Mouse (Mus musculus) forebrain, embryonic 12.5 days (tissue): ENCODE results near the gene Myo3b. TPM values are rescaled to one million over a fixed set of nuclear protein-coding genes. Genes with fewer than 3 reads are reported as not detected.
A peak's percentile ranks its signal among the peaks of the same experiment; 100 is the strongest.

Experiments used
- ATAC-seq: fragments of 200-750 bp; cut with Nextera tagmentation; 2 replicates; pipeline ENCODE4 v1.8.0; 2017; ENCODE audit warnings: moderate TSS enrichment; ENCODE audit not compliant: low FRiP score
- H3K27ac ChIP-seq: fragments of 300-500 bp; sonication (generic); 2 replicates; pipeline ENCODE4 v1.5.1; 2016; ENCODE audit warnings: mild to moderate bottlenecking
- H3K27me3 ChIP-seq: fragments of 300-500 bp; sonication (generic); 2 replicates; pipeline ENCODE4 v1.6.1; 2016; ENCODE audit warnings: mild to moderate bottlenecking
- H3K36me3 ChIP-seq: fragments of 300-500 bp; sonication (generic); replicated peaks from 2 replicates; pipeline ENCODE4 v1.6.1; 2016; ENCODE audit warnings: mild to moderate bottlenecking
- H3K4me1 ChIP-seq: fragments of 300-500 bp; sonication (generic); 2 replicates; pipeline ENCODE4 v1.6.1; 2016
- H3K4me2 ChIP-seq: fragments of 300-500 bp; sonication (generic); 2 replicates; pipeline ENCODE4 v1.6.1; 2016; ENCODE audit warnings: mild to moderate bottlenecking, moderate library complexity
- H3K4me3 ChIP-seq: fragments of 300-500 bp; sonication (generic); replicated peaks from 2 replicates; pipeline ENCODE4 v1.5.1; 2016; ENCODE audit warnings: mild to moderate bottlenecking
- H3K9ac ChIP-seq: fragments of 300-500 bp; sonication (generic); 2 replicates; pipeline ENCODE4 v1.6.1; 2016; ENCODE audit warnings: mild to moderate bottlenecking
- H3K9me3 ChIP-seq: fragments of 300-500 bp; sonication (generic); 2 replicates; pipeline ENCODE4 v1.6.1; 2016
- WGBS: fragments of 180-500 bp; shearing (Covaris S2); methylation state at CpG from one replicate; pipeline ENCODE4 v1.1.7; 2016; 5-methylcytosine and 5-hydroxymethylcytosine counted together
- polyA plus RNA-seq: library from polyadenylated mRNA; unstranded; fragments of >200 nt; fragmentation: Nextera tagmentation; extraction: Ambion mirVana; gene quantifications from 2 replicates; pipeline ENCODE4 v1.2.1, GENCODE M21; 2016

The Myo3b gene
- polyA plus RNA-seq, 1 experiment from 2014 or later, result 0.15 TPM

DNA sequence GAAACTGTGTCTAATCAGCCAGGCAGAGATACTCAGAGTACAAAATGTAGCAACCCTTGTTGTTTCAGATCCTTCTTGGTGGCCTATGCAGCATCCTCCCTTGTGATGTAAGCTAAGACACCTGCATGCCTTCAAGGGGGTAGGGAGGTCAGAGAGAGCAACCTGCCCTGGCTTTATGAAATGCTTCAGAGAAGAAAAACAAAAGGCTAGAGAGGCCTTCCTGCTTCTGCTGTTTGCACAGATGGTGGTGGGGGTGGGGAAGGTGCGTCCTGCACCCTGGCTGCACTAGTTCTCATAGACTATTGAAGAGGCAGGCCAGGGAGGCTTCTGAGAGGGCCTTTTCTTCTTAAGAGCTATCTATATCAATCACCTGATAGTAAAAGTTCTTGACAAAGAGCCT is 245.2 kb downstream of the Myo3b start:
- peaks cover 2% of the 10 kb centered on the region; the same call in 1 of the 2 replicates for H3K4me1 ChIP-seq
- no peak overlapping the region for H3K9ac ChIP-seq
- H3K27ac ChIP-seq, result no peak overlapping the region
- no peaks in the 10 kb centered on the region for H3K9me3 ChIP-seq
- WGBS, result 67% methylated on average over 1 of the region's 1 CpGs
- H3K27me3 ChIP-seq, result no peaks in the 10 kb centered on the region; the same call in 1 of the 2 replicates
- H3K36me3 ChIP-seq, result no peaks in the 10 kb centered on the region
- no peak overlapping the region for H3K4me3 ChIP-seq
- ATAC-seq, result no peak
- H3K4me2 ChIP-seq, result no peak overlapping the region

DNA sequence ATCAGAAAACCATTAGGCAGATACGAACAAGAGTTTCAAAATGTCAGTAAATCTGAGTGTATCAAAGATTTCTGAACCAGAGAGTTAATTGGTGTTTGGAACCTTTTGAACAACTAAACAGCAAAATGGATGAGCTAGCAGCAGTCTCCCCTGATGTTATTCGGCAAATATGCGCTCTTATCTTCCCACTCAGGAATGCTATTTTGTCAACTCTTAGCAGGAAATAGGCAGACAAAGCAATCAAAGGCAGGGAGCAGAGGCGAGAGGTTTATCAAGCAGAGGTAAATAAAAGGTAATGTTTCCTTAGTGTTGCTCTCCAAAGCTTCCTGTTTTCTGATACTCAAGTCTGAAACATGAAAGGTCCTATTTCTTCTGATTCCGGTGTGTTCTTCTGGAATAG is 252.1 kb downstream of the Myo3b start:
- 66% methylated on average over 5 of the region's 5 CpGs for WGBS
- H3K4me2 ChIP-seq, result no peak overlapping the region

DNA sequence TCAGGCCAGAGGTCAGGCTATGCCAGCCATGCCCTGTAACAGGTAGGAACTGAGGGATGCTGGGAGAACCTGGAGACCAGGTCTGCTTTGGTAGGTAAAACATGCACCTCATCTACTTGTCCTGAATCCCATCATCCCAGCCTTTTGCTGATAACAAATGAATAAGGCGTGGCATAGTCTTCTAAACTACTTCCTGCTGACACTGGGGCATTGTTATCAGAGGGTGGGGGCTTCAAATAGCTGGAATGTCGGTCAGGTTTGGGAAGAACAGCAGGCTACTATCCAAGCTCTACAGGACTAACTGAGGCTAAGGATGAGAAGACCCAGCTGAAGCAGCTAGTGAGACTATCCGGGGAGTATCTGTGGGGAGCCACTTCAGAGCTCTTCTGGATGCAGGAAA is 253.8 kb downstream of the Myo3b start:
- no peaks in the 10 kb centered on the region for H3K36me3 ChIP-seq
- no peak overlapping the region for H3K4me3 ChIP-seq
- ATAC-seq, result no peak
- WGBS, result 72% methylated on average over 3 of the region's 3 CpGs
- H3K27me3 ChIP-seq, result no peaks in the 10 kb centered on the region
- no peak overlapping the region for H3K4me2 ChIP-seq
- H3K27ac ChIP-seq, result no peak overlapping the region
- no peaks in the 10 kb centered on the region for H3K9me3 ChIP-seq
- H3K9ac ChIP-seq, result no peak overlapping the region
- H3K4me1 ChIP-seq, result peaks cover 4% of the 10 kb centered on the region; the same call in 1 of the 2 replicates

More for the DNA sequence above, 252.1 kb downstream of the Myo3b start:
- Histone ChIP-seq H3K9me3 (no peaks in the 10 kb centered on the region), H3K27me3 (no peaks in the 10 kb centered on the region), H3K4me3 (no peak overlapping the region), H3K4me1 (peaks cover 4% of the 10 kb centered on the region; the same call in 1 of the 2 replicates), H3K36me3 (no peaks in the 10 kb centered on the region), H3K9ac (no peak overlapping the region), H3K27ac (no peak overlapping the region)
- no peak for ATAC-seq

DNA sequence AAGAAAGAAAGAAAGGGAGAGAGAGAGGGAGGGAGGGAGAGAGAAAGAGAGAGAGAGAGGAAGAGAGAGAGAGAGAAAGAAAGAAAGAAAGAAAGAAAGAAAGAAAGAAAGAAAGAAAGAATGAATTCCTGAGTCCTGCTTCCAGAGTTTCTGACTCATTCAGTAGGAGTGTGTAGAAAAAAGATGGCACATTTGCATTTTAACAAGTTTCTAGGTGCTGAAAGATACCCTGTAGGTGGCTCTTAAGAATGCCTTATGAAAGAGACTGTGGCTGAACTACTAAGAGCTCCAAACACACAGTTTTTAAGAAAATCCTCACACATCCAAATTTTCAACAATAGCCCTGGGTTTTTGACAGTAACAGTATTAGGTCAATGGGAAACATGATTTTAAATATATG is 264.0 kb downstream of the Myo3b start:
- Histone ChIP-seq H3K4me3 (no peak overlapping the region), H3K9me3 (no peaks in the 10 kb centered on the region), H3K9ac (no peak overlapping the region), H3K27me3 (no peaks in the 10 kb centered on the region), H3K4me2 (no peak overlapping the region), H3K36me3 (no peaks in the 10 kb centered on the region), H3K27ac (no peak overlapping the region), H3K4me1 (no peaks in the 10 kb centered on the region)
- no peak for ATAC-seq

DNA sequence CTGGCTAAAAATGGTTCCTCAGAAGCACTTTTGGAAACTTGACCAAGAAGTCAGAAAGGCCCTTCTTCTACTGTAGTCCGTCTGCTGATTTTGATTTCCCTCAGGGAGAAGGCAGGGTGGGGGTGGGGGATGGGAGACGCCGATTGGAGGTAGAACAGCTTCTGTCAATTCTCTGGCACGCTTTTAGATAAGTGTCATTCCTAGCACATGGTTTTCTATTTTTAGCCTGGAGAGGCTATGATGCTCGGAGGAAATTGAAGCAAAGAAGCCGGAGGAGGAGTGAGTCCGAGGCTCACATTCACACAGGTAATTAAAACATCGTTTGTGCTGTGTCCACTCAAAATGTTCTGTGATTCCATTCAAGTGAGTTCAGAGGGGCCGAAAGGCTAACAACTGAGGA is 276.2 kb downstream of the Myo3b start:
- Histone ChIP-seq H3K9me3 (no peaks in the 10 kb centered on the region), H3K27ac (no peak overlapping the region), H3K36me3 (no peaks in the 10 kb centered on the region), H3K4me2 (no peak overlapping the region), H3K4me1 (peaks cover 23% of the 10 kb centered on the region), H3K27me3 (no peaks in the 10 kb centered on the region), H3K4me3 (no peak overlapping the region), H3K9ac (no peak overlapping the region)
- 71% methylated on average over 9 of the region's 9 CpGs for WGBS
- no peak for ATAC-seq

DNA sequence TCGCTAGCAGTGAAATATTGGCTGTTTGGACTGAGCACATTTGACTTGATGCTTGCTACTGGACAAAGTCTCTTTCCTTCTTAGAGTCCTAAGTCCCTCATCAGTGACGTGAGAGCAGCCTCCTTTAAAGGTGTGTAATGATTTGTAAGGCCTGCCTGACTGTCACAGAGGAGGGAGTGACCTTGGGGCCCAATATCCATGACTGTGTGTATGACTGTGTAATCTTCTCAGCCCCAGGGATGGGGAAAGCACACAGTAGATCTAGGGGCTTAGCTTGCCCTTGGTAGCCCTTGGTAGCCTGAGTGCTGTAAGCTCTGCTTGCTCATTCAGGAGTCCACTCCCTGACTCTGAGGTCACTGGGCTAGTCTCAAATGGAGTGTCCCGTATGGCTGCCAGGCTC is 276.8 kb downstream of the Myo3b start:
- Histone ChIP-seq H3K9ac (no peak overlapping the region), H3K27me3 (no peaks in the 10 kb centered on the region), H3K4me2 (no peak overlapping the region), H3K36me3 (no peaks in the 10 kb centered on the region), H3K4me1 (peaks cover 23% of the 10 kb centered on the region), H3K4me3 (no peak overlapping the region), H3K9me3 (no peaks in the 10 kb centered on the region), H3K27ac (no peak overlapping the region)
- 80% methylated on average over 3 of the region's 3 CpGs for WGBS
- no peak for ATAC-seq

DNA sequence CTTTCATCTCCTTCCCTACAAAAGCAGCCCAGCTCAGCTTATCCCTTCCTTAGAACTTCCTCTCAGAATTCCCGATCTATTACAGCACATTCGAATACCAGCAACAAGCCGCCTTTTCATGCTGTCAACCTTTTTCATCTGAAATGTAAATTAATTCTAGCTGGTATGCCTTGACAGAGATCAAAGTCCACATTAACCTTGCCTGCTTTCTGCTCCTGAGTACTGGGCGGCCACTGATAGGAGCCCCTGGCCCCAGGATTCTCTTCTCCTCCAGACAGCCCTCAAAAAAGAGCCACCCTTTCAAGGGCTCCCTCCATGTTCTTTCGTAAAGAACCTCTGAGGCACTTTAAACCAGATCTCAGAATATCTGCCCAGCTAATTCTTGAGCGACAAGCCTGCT is 278.9 kb downstream of the Myo3b start:
- Histone ChIP-seq H3K4me1 (peaks cover 23% of the 10 kb centered on the region), H3K9me3 (no peaks in the 10 kb centered on the region), H3K27ac (0 out of 2 replicates have a peak overlapping the region, but pooled peaks have one; percentile 54), H3K36me3 (no peaks in the 10 kb centered on the region), H3K27me3 (no peaks in the 10 kb centered on the region), H3K4me3 (no peak overlapping the region), H3K9ac (no peak overlapping the region), H3K4me2 (peak overlapping the region; percentile 13; the same call in 1 of the 2 replicates)
- WGBS, result 12% methylated on average over 6 of the region's 6 CpGs
- ATAC-seq, result no peak

DNA sequence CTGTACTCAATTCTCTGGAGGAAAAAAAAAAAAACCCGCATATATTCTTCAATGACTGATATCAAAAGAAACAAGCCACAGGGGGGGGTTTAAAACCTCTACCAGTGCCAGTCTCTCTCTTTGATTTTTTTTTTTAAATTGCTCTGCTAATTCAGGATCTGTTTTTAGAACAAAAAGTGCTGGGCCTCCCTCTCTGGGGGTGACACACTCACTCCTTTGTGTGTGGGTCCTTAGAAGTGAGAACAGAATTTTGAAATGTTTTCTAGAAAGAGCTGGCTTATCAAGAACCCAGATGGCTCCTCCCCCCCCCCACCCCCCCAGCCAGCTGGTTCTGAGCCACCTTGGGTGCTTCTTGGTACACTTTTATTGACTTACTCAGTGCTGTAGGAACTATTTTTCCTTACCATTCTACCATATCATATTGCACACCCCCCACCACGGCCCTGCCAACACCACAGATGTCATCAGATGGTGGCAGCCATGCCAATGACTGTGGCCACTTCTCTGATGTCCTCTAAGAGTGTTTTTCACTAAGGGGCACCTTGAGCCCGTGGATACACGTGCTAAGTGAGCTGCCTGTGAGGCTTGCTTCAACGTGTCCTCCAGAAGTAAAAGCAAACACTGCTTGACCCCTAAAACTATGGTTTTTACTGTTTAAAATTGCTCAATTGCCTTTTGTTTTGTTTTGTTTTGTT is 280.1 kb downstream of the Myo3b start:
- Histone ChIP-seq H3K27me3 (no peaks in the 10 kb centered on the region), H3K36me3 (no peaks in the 10 kb centered on the region), H3K4me2 (no peak overlapping the region), H3K4me3 (no peak overlapping the region), H3K9me3 (no peaks in the 10 kb centered on the region), H3K4me1 (peaks cover 18% of the 10 kb centered on the region), H3K27ac (no peak overlapping the region), H3K9ac (no peak overlapping the region)
- 64% methylated on average over 5 of the region's 5 CpGs for WGBS
- ATAC-seq, result no peak

DNA sequence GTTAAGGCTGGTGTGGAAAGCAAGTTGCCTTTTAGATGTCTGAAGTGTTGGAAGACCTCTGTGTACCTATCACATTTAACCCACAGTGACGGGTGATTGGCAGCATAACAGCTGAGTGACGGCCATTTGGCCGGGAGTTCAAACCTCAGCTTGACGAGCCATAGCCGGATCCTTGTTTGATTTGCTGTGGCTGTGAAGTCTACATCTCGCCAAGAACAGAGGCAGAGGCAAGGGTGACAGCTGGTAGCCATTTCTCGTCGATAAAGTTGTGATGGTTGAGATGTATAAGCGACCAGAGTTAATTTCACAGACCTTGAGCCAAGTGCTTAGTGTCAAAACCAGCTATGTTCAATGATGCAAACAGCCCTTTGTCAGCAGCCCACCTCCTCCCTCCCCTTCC is 283.8 kb downstream of the Myo3b start:
- H3K27me3 ChIP-seq, result no peaks in the 10 kb centered on the region
- WGBS, result 79% methylated on average over 9 of the region's 9 CpGs
- H3K9ac ChIP-seq, result no peak overlapping the region
- H3K27ac ChIP-seq, result no peak overlapping the region
- no peak for ATAC-seq
- H3K36me3 ChIP-seq, result no peaks in the 10 kb centered on the region
- no peak overlapping the region for H3K4me3 ChIP-seq
- H3K9me3 ChIP-seq, result no peaks in the 10 kb centered on the region
- H3K4me2 ChIP-seq, result no peak overlapping the region
- H3K4me1 ChIP-seq, result peaks cover 12% of the 10 kb centered on the region

DNA sequence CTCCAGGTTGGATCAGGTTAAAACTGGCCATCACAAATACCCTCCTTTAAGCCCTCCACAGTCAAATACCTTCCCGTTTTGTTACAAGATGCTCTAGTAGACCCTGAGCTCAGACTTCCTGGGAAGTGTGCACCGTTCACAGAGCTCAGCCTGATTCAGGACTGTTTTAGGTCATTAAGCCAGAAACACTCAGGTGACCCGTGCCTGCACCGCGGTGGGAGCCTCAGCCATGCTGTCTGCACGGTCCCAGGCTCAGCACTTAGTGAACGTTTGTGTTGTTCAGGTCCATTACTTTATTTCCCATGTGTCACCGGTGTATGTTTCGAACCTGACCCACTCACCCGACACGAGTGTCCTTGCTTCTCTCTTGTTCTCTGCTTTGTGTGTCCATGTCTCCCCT is 288.7 kb downstream of the Myo3b start:
- H3K4me2 ChIP-seq, result no peak overlapping the region
- ATAC-seq, result no peak
- H3K36me3 ChIP-seq, result no peaks in the 10 kb centered on the region
- H3K9ac ChIP-seq, result no peak overlapping the region
- no peaks in the 10 kb centered on the region; the same call in 1 of the 2 replicates for H3K27me3 ChIP-seq
- H3K9me3 ChIP-seq, result no peaks in the 10 kb centered on the region
- WGBS, result 82% methylated on average over 11 of the region's 11 CpGs
- H3K27ac ChIP-seq, result no peak overlapping the region
- no peak overlapping the region for H3K4me3 ChIP-seq
- H3K4me1 ChIP-seq, result no peaks in the 10 kb centered on the region

DNA sequence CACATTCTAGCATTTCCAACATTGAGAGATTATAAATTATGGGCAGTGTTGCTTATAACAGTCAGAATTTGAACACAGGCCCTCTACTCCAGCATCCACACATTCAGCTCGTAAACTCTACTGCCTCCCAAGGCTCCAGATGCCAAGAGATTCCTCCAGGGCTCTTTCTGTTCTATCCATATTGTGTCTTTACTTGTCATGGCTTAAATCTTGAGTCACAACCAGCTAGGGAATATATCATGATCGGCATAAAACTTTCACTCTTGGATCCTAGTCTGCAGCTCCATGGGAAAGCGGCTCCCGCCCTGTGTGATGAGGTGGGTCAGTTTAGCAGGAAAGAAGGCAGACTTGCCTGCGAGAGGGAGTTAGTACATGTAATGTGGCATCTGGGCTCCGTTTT is 294.0 kb downstream of the Myo3b start:
- Histone ChIP-seq H3K36me3 (no peaks in the 10 kb centered on the region), H3K27ac (no peak overlapping the region), H3K9ac (no peak overlapping the region), H3K4me1 (peaks cover 8% of the 10 kb centered on the region), H3K4me2 (no peak overlapping the region), H3K4me3 (no peak overlapping the region), H3K27me3 (peaks cover 6% of the 10 kb centered on the region; the same call in 1 of the 2 replicates), H3K9me3 (no peaks in the 10 kb centered on the region)
- WGBS, result 93% methylated on average over 6 of the region's 6 CpGs
- no peak for ATAC-seq

DNA sequence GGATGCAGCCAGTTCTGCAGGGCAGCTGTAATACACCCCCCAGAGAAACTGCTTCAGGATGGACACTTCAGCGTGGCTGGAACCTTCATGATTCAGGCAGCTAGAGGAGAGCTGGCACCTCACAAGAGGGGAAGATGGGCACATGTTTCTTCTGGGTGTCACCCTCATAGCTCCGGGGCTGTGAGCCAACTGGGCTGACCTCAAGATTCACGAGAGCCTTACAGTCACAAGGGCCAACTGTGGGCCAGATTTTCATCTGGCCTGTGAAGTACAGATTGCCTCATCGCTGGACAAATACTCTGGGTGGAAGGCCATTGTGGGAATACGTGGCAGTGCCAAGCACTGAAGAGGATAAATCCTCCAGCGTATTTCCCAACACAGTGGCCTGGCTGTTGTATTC is 294.6 kb downstream of the Myo3b start:
- Histone ChIP-seq H3K4me2 (no peak overlapping the region), H3K27me3 (peaks cover 6% of the 10 kb centered on the region; the same call in 1 of the 2 replicates), H3K9me3 (no peaks in the 10 kb centered on the region), H3K27ac (no peak overlapping the region), H3K4me3 (no peak overlapping the region), H3K9ac (no peak overlapping the region), H3K4me1 (peaks cover 10% of the 10 kb centered on the region), H3K36me3 (no peaks in the 10 kb centered on the region)
- ATAC-seq, result no peak
- 89% methylated on average over 6 of the region's 6 CpGs for WGBS

DNA sequence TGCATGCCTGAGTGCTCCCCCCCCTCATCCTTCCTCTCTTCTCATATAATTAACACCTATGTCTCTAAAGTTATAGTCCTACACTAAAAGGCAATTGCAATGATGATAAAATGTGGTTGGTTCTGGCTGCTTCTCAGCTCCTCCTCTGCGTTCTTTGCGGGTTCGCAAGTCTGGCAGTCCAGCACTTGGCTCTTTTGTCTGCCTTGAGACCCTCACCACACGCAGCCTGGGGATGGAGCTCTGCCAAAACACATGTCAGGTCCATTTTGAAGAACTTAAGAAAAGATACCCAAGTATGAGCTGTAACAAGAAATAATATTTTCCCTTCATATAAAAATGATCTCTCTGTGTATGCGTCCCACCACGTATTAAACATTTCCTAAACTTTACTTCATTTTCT is 297.6 kb downstream of the Myo3b start:
- H3K27me3 ChIP-seq, result peaks cover 6% of the 10 kb centered on the region; the same call in 1 of the 2 replicates
- no peaks in the 10 kb centered on the region for H3K9me3 ChIP-seq
- no peak overlapping the region for H3K27ac ChIP-seq
- H3K4me2 ChIP-seq, result no peak overlapping the region
- H3K9ac ChIP-seq, result no peak overlapping the region
- WGBS, result 72% methylated on average over 6 of the region's 6 CpGs
- no peak overlapping the region for H3K4me3 ChIP-seq
- ATAC-seq, result no peak
- no peaks in the 10 kb centered on the region for H3K36me3 ChIP-seq
- H3K4me1 ChIP-seq, result peaks cover 10% of the 10 kb centered on the region
